Mouse (Mus musculus): ENCODE data around the gene Fzd2. TPM values are rescaled to one million over a fixed set of nuclear protein-coding genes. Genes with fewer than 3 reads are reported as not detected.

Gene Fzd2
- polyA plus RNA-seq (2015; fragmentation: Nextera tagmentation; extraction: Ambion mirVana): 10.1 and 12.3 TPM in 2 replicates

GRCm38 (mm10) chr11:102604010-102604584 is at the start of gene Fzd2:
Gene Fzd2 (plus strand): TSS chr11:102604396.

GRCm38 (mm10) chr11:102556031-102556715 is 48.0 kb upstream of the Fzd2 start, which contains the start of gene Gpatch8:
Gene Gpatch8 (minus strand): TSS chr11:102556392.

DNA sequence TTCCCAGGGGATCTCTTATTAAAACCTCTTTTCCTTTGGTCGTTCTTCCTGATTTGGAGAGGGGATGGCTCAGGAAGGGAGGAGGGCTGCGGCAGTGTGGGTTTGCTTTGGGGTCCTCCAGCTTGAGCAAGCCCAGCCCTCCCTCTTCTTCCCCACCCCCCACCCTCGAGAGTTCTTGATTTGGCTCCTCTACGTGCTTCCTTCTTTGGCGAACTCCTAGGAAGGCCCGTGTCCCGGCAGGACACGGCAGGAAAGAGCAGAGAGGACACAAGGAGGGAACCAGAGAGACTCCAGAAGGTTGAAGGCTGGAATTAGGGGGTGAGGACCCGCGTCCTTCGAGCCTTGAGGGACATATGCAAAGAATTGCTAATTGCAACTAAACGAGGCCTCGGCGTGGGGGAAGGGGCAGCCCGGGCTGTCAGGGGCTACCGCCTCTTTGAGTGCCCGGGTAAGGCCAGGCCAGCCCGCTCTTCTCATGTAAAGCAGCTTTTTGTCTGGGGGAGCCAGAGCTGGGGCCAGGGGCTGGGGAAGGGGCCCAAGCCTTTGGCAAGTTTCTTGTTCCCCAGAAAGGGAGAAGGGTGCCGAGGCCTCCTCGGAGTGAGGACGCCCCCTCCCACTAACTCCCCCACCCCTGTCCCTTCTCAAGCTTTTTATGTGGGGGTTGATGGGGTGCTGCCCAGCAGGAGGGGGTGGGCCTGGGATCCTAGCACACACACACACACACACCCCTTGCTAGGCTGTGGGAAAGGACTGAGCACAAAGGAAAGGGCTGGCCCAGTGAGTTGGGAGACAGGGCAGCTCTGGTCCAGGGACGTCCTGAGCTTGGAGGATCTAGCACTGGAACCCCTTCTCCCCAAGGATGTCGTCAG is 24.8 kb upstream of the Fzd2 start, which contains the start of gene Gm11627:
Gene Gm11627, minus strand, starts transcription at position 297 of the 869 bp plus-strand sequence.

Other genes with a start within 250 kb of the Fzd2 start
- 1.1 TPM in 2 replicates for gene Slc4a1, start 238.2 kb upstream of the Fzd2 start, polyA plus RNA-seq (2015; fragmentation: Nextera tagmentation; extraction: Ambion mirVana)
- 1.3 TPM in 2 replicates for gene Rundc3a, start 211.0 kb upstream of the Fzd2 start, polyA plus RNA-seq (2015; fragmentation: Nextera tagmentation; extraction: Ambion mirVana)
- gene Slc25a39, start 196.4 kb upstream of the Fzd2 start, polyA plus RNA-seq (2015; fragmentation: Nextera tagmentation; extraction: Ambion mirVana): 102 and 117 TPM in 2 replicates
- gene Grn, start 174.1 kb upstream of the Fzd2 start, polyA plus RNA-seq (2015; fragmentation: Nextera tagmentation; extraction: Ambion mirVana): 149 and 170 TPM in 2 replicates
- 4.9 and 7.7 TPM in 2 replicates for gene Fam171a2, start 156.7 kb upstream of the Fzd2 start, polyA plus RNA-seq (2015; fragmentation: Nextera tagmentation; extraction: Ambion mirVana)
- gene Itga2b, start 134.3 kb upstream of the Fzd2 start, polyA plus RNA-seq (2015; fragmentation: Nextera tagmentation; extraction: Ambion mirVana): 7.5 and 8.0 TPM in 2 replicates
- gene Gpatch8, start 48.0 kb upstream of the Fzd2 start, polyA plus RNA-seq (2015; fragmentation: Nextera tagmentation; extraction: Ambion mirVana): 28.1 and 28.8 TPM in 2 replicates
- gene Gm11627, start 24.9 kb upstream of the Fzd2 start, polyA plus RNA-seq (2015; fragmentation: Nextera tagmentation; extraction: Ambion mirVana): 5.1 and 7.4 TPM in 2 replicates
- 0.28 and 0.71 TPM in 2 replicates for gene Meioc, start 59.3 kb downstream of the Fzd2 start, polyA plus RNA-seq (2015; fragmentation: Nextera tagmentation; extraction: Ambion mirVana)
- gene Ccdc43, start 93.4 kb downstream of the Fzd2 start, polyA plus RNA-seq (2015; fragmentation: Nextera tagmentation; extraction: Ambion mirVana): 83.0 and 84.0 TPM in 2 replicates
- gene Adam11, start 157.0 kb downstream of the Fzd2 start, polyA plus RNA-seq (2015; fragmentation: Nextera tagmentation; extraction: Ambion mirVana): 1.1 and 1.5 TPM in 2 replicates
- 22.0 and 24.4 TPM in 2 replicates for gene Gjc1, start 215.3 kb downstream of the Fzd2 start, polyA plus RNA-seq (2015; fragmentation: Nextera tagmentation; extraction: Ambion mirVana)
- gene Higd1b, start 231.5 kb downstream of the Fzd2 start, polyA plus RNA-seq (2015; fragmentation: Nextera tagmentation; extraction: Ambion mirVana): 4.5 and 5.5 TPM in 2 replicates